Mouse (Mus musculus) left cerebral cortex, adult 9 months (tissue): ENCODE results near the gene Tulp2.

Experiments
- DNase-seq, 2 experiments: peaks; one replicate each; pipeline ENCODE4 v3.0.0; 2022; ENCODE audit warnings: low spot score in 2 of 2

The Tulp2 gene

DNA sequence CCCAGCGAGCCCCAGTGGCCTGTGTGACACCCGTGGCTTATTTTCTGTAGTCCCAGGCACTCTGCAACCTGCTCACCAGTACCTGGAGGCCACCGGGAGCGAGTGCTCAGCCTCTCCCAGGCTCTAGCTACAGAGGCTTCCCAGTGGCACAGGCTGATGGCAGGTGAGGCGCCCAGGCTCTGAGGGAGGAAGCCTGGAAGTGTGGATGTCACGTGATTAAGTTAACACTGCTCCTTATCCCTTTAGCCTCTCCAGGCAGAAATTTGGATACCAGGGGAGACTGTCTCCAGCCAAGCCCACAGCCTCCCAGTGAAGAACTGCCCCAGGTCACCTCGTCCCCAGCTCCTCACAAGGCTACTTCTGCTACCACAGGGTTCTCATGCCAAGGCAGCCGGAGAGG, 71.8 kb downstream of the Tulp2 start:
- DNase-seq = no peak

DNA sequence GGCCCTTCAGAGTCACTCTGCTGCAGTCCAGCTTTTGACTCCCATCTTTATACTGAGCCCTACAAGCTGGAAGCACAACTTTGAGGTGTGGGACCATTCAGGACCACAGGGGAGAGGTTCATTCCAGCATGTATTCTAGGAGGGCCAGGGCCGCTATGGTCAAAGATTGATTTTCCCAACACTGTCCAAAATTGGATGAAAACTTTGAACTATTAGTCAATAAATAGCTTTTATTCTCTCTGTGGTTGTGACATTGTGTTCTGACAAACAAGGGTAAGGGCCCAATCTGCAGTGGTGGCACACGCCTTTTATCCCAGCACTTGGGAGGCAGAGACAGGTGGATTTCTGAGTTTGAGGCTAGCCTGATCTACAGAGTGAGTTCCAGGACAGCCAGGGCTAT, 72.3 kb downstream of the Tulp2 start:
- no peak for DNase-seq

DNA sequence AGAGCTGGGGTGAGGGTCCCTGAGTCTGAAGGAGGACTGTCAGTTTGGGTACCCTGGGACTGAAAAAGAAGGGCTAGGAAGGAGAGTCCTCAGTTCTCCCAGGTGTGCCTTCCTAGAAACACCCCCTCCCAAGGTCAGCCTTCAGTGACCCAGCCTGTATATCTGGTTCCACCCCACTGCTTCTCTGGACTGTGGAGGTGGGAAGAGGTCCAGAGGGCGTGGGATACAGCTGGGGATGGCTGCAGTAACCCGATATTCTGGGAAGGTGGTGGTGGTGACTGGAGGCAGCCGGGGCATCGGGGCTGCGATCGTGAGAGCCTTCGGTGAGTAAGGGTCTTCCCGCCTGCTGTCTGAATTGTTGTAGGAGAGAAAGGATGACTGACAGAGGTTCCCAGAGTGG, 73.1 kb downstream of the Tulp2 start, which contains the start of gene Hsd17b14:
Gene Hsd17b14, plus strand, starts transcription at position 150 of the 400 bp plus-strand sequence.
- DNase-seq = no peak

DNA sequence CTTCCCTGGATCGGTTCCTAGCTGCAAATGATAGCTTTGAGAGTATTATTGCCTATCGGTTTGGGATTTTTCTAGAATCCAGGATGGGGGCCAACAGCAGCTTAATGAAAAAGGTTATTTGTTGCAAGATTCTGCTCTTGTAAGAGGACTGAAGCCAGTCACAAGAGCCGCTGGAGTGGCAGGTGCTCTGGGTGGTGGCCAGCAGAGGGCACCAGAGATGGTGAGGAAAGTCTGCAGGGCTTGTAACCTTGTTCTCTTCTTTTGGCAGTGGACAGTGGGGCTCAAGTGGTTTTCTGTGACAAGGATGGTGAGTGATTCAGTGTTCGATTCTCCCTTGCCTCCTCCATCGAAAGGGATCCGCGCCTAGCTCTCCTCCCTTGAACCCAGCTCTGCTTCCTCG, 74.1 kb downstream of the Tulp2 start:
- DNase-seq = peak in 1 of 2 experiments; percentile 80

DNA sequence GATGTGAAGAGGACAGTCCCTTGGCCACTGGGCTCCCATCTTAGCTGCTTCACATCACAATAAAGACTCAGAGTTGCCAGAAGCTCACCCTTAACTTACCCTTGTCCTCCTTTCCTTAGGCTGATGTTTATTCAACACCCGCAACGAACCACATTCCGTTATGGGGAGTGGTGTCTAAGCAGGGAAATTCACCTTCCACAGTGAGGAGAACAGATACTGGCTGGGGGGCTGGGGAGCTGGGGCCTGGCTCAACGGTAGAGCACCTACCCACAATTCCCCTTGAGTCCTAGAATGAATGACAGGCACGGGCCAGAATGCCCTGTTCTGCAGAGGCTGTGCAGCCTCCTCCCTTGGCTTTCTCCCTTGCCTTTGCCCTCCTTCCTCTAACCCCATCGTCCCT, 77.2 kb downstream of the Tulp2 start:
- no peak for DNase-seq

DNA sequence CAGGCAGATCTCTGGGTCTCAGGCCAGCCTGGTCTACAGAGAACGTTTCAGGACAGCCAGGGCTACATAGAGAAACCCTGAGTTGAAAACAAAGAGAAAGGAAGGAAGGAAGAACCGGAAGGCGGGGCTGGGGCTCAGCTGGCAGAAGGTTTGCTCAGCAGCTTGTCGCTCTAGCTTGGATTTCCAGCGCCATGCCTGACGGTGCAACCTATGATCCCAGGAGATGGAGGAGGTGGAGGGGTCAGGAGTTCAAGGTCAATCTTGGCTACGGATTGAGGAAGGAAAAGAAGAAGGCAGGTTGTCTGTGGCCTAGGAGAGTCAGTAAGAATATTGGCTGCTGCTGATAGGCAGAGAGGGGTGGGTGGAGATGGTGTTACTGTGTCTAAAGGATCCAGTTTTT, 78.6 kb downstream of the Tulp2 start:
- no peak for DNase-seq

DNA sequence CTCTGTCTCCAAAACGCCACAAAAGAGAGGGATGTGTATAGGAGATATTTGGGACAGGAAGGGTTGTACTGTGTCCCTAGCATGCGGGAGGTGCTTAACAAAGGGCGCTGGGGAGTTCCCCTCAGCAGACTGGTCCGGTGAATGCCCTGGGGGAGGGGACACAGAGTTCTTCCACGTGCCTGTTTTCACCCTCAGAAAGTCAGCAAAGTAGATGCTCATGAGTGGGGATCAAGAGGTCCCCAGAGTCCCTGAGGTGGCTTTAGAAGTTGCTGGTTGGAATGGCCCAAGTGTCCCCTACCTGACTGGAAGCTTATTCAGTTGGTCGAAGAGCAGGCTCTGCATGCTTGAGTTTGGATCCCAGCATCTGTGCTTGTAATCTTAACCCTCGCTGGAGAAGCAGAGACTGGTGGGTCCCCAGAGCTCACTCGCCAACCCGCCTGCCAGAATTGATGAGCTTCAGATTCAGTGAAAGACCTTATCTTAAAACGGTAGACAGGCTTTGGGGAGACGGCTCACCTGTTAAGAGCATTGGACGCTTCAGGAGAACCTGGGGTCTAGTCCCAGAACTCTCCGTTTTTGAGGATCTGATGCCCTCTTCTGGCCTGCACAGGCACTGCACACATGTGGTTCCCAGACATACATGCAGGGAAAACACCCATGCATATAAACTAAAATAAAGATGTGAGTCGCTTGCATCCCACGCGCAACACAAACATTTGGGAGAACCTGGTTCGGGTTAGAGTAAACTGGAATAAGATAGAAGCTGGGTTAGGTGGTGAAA, 79.4 kb downstream of the Tulp2 start:
- DNase-seq = peak in 1 of 2 experiments; percentile 91

DNA sequence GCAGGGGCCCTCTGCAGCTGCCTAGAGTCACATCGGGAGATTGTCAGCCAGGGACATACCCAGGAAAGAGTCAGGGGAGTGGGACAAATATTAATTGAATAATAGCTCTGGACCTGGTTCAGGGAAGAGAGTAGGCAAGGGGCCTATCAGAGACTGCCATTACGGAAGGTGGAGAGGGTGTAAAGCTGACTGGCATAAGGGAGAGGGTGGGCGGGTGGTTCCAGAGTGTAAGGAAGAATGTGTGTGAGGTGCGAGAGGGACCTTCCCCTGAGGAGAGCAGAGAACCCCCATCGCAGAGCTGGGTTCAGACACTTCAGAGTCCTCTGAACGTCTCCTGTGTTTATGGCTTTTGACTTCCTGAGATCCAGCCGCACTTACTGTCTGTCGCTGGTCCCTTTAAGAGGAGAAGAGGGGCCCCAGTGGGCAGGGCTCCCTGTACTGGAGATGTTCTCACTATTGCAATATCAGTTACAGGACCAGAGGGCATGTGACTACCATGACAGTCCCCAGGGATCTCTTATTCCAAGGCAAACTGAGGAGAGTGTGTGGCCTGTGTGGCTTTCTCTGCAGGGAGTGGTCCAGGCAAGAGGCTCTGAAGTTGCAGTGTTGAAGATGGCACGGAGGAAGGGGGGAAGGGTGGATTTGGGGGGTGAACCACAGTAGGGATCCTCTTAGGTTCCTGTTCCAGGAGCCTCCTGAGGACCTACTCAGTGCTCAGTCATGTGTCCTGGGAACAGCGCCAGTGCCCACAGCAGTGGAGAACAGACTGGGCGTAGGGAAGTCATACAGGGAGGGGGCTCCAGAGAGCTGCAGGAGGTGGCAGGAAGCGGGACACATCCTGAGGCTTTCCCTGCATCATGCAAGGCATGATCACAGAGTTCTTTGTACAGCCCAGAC, 80.2 kb downstream of the Tulp2 start:
- DNase-seq = no peak

DNA sequence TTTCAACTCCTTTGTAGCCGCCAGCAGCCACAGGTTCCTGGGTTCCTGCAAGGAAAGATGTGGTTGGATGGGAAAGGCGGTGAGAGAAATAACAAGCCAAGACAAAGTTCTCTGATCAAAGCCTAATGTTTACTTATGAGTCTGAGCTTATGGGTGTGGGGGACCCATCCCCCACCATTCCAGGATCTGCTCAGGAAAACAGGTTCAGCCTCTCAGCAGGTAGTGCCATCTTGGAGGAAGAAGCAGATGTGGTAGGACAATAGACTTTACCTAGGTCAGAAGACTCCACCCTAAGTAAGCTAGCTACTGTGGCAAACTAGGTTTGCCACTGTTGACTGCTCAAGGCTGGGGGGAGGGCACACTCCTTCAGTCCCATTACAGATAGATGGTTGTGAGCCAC, 83.1 kb downstream of the Tulp2 start:
- no peak for DNase-seq

DNA sequence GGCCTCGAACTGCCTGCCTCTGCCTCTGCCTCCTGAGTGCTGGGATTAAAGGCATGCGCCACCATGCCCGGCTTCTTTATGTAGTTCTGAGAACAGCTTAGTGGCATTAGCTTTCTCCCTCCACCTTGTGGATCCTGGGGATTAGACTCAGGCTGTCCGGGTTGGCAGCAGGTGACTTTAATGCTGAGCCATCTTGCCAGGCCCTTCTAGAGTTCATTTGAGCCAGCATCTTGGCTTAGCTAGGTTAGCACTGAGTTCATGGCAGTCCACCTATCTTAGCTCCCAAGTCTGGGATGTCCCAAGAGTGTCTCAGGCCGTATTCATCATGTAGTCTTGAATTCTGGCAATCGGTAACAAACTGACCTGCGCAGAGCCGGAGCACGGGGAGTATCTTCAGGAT, 83.8 kb downstream of the Tulp2 start:
- DNase-seq = no peak

DNA sequence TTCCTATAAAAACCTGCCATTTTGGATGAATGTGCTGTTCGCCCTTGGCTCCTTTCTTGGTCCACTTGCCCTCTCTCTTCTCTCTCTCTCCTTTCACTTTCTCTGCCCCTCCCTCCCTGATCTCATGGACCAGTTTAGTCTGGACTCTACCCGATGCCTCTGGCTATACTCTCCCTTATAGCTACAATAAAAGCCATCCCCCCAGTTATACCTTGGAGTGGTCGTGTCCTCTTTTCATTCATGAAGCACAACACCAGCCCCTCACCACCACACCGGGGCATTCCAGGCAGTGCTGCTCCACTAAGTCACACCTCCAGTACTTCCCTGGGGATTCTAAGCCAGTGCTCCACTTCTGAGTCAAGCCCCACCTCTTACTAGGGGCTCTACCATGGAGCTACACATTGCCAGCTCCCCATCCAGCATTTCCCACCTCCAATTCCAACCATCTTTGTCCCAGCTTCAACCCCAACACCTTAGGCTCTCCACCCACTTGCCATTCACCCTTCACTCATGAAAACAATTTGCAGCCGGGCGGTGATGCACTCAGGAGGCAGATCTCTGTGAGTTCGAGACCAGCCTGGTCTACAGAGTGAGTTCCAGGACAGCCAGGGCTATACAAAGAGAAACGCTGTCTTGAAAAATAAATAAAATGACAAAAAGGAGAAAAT, 85.6 kb downstream of the Tulp2 start:
- DNase-seq = no peak

DNA sequence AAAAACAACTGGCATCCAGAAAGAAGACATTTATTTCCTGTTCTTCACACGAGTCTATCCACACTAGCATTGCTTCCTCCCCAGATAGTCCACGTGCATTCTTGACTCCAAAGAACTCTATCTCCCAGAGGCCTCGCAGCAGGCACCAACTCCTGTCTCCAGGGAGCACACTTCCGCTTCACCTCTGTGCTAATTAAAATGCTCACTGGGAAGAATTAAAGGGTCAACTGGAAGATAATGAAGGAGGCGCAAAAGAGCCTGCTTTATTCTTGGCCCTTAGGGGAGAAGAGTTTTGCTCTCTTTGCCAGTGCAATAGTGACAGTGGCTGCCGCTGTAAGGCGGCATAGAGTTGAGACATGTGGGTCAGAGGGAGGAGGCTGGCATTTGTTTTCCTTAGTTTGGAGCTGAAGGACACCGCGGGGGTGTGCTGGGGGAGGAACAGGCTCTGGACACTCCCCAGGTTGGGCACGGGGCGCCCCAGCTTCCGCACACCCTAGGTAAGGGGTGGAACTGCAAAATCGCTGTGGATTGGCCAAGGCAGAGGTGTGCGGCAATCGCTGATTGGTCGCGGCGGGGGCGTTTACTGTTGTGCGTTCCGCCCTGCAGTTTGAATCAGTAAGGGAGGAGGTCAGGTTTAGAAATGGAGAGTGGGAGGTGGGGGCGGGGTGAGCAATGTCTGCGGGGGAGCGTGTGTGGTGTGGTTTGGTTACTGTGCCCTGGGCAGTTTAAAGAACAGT, 86.3 kb downstream of the Tulp2 start:
- peak; percentile 54 to 89 for DNase-seq

DNA sequence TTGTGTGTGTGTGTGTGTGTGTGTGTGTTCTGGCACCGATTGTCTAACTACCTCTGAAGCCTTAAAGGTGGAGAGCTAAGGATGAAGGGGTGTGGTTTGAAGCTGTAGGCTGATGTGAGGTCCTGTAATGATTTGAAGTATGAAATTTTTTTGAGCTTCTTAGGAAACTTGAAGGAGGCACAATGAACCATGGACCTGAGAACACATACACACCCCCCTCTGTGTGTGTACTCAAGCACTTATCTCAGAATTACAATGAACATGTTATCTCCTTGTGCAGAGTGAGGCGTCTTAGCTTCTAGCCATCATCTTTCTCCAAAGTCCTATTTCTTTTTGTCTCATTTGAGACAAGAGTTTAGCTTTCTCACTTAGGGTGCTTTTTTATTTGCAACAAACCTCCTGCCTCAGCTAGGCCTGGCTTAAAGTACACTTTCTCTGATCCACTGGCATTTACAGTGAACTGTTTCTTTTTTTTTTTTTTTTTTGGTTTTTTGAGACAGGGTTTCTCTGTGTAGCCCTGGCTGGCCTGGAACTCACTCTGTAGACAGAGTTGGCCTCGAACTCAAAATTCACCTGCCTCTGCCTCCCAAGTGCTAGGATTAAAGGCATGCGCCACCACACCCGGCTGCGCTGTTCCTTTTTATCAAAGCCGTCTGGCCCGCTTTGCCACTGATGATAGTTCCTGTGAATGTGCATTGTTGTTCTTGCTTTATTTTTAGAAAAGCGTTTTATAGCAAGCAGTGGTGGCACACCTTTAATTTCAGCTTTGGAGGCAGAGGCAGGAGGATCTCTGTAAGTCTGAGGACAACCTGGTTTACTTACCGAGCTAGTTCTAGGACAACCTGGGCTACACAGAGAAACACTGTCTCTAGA, 87.2 kb downstream of the Tulp2 start:
- no peak for DNase-seq

DNA sequence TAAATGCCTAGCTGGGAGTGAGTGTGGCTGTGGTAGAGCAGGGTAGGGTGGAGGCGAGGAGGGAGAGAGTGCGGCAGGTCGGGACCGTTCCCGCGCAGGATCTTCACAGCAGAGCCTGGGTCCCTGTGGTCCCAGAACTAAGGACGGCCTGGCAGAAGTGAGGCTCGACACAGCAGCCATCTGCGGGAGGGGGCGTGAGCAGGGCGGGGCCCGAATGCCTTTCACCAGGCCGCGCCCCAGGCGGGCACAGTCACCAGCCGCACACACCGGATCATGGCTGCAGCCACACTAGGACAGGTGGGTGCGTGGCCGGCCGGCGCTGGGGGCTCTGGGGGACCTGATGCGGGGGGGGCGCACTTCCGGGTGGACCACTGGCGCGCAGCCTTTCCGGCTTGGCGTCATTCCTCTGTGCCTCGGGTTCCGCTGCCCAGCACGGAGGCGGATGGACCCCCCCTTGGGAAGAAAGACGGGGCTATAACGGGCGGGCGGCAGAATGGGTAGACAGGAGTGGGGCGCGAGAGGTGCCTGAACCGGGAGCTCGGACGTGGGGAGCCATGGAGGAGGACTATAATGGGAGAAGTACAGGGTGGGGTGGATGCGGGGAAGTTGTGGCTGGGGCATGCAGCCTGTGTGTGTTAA, 88.5 kb downstream of the Tulp2 start, which contains the start of gene Bcat2:
Gene Bcat2, plus strand, starts transcription at position 51 of the 639 bp plus-strand sequence.
- DNase-seq = peak in 1 of 2 experiments; percentile 62

DNA sequence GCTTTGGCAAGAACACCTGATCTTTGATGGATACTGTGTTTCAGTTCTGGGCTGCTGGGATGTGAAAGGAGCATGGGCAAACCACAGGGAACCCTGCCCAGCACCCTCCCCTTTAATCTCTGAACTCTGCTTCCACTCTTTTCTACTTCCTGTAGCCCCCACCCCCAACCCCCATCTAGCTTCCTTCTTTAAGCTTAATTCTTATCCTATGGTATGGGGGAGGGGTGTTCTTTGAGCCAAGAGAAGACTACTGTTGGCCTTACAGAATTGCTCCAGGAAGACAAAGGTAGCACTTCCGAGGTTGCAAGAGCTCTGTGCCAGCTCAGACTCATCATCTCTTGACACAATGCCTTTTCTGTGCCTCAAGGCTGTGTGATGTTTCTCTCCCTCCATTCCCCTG, 90.3 kb downstream of the Tulp2 start:
- no peak for DNase-seq
